Mouse (Mus musculus) forebrain, embryonic 12.5 days (tissue): Measurements from ENCODE around the gene Cuedc2. TPM values are rescaled to one million over a fixed set of nuclear protein-coding genes. Genes with fewer than 3 reads are reported as not detected.

Experiments
- ATAC-seq: fragments of 200-750 bp; cut with Nextera tagmentation; 2 replicates; pipeline ENCODE4 v1.8.0; 2017; ENCODE audit warnings: moderate TSS enrichment; ENCODE audit not compliant: low FRiP score
- H3K27ac ChIP-seq: fragments of 300-500 bp; sonication (generic); 2 replicates; pipeline ENCODE4 v1.5.1; 2016; ENCODE audit warnings: mild to moderate bottlenecking
- H3K27me3 ChIP-seq: fragments of 300-500 bp; sonication (generic); 2 replicates; pipeline ENCODE4 v1.6.1; 2016; ENCODE audit warnings: mild to moderate bottlenecking
- H3K36me3 ChIP-seq: fragments of 300-500 bp; sonication (generic); replicated peaks from 2 replicates; pipeline ENCODE4 v1.6.1; 2016; ENCODE audit warnings: mild to moderate bottlenecking
- H3K4me1 ChIP-seq: fragments of 300-500 bp; sonication (generic); 2 replicates; pipeline ENCODE4 v1.6.1; 2016
- H3K4me2 ChIP-seq: fragments of 300-500 bp; sonication (generic); 2 replicates; pipeline ENCODE4 v1.6.1; 2016; ENCODE audit warnings: mild to moderate bottlenecking, moderate library complexity
- H3K4me3 ChIP-seq: fragments of 300-500 bp; sonication (generic); replicated peaks from 2 replicates; pipeline ENCODE4 v1.5.1; 2016; ENCODE audit warnings: mild to moderate bottlenecking
- H3K9ac ChIP-seq: fragments of 300-500 bp; sonication (generic); 2 replicates; pipeline ENCODE4 v1.6.1; 2016; ENCODE audit warnings: mild to moderate bottlenecking
- H3K9me3 ChIP-seq: fragments of 300-500 bp; sonication (generic); 2 replicates; pipeline ENCODE4 v1.6.1; 2016
- WGBS: fragments of 180-500 bp; shearing (Covaris S2); methylation state at CpG from one replicate; pipeline ENCODE4 v1.1.7; 2016; 5-methylcytosine and 5-hydroxymethylcytosine counted together
- polyA plus RNA-seq: library from polyadenylated mRNA; unstranded; fragments of >200 nt; fragmentation: Nextera tagmentation; extraction: Ambion mirVana; gene quantifications from 2 replicates; pipeline ENCODE4 v1.2.1, GENCODE M21; 2016

Cuedc2 gene
- polyA plus RNA-seq, 1 experiment from 2014 or later, result 226 TPM

- peak overlapping the region; percentile 55 for H3K4me3 ChIP-seq
Observed at GRCm38 (mm10) chr19:46356701-46357138, 18.2 kb upstream of the Cuedc2 start.

GRCm38 (mm10) chr19:46350168-46350932 is 11.8 kb upstream of the Cuedc2 start, which contains the start of gene 2310034G01Rik:
2310034G01Rik (minus strand) TSS chr19:46350302.
- Histone ChIP-seq H3K4me3 (peak within 1 kb of the TSS; percentile 62), H3K9me3 (no peaks in the 10 kb centered on the region), H3K4me1 (peaks cover 15% of the 10 kb centered on the region), H3K27me3 (peaks cover 48% of the 10 kb centered on the region), H3K9ac (peak within 1 kb of the TSS; percentile 80), H3K27ac (peak within 1 kb of the TSS; percentile 65; the same call in 1 of the 2 replicates), H3K36me3 (no peaks in the 10 kb centered on the region), H3K4me2 (peak within 1 kb of the TSS; percentile 90)
- WGBS, result 66% methylated on average over 10 of the region's 10 CpGs
- ATAC-seq, result no peak

More at GRCm38 (mm10) chr19:46356701-46357138, 18.2 kb upstream of the Cuedc2 start:
- Histone ChIP-seq H3K4me2 (peak overlapping the region; percentile 73), H3K27ac (no peak overlapping the region), H3K4me1 (peaks cover 15% of the 10 kb centered on the region; the same call in 1 of the 2 replicates), H3K27me3 (peaks cover 25% of the 10 kb centered on the region), H3K9ac (peak overlapping the region; percentile 62), H3K36me3 (no peaks in the 10 kb centered on the region), H3K9me3 (no peaks in the 10 kb centered on the region)
- peak; percentile 94 for ATAC-seq
- WGBS, result 1% methylated on average over 29 of the region's 29 CpGs

GRCm38 (mm10) chr19:46349550-46349949 is 11.0 kb upstream of the Cuedc2 start:
- Histone ChIP-seq H3K9me3 (no peaks in the 10 kb centered on the region), H3K36me3 (no peaks in the 10 kb centered on the region), H3K9ac (peak overlapping the region; percentile 80), H3K27me3 (peaks cover 56% of the 10 kb centered on the region), H3K4me1 (peaks cover 15% of the 10 kb centered on the region), H3K4me2 (peak overlapping the region; percentile 90), H3K4me3 (peak overlapping the region; percentile 62), H3K27ac (no peak overlapping the region)
- WGBS, result 30% methylated on average over 6 of the region's 6 CpGs
- ATAC-seq, result no peak

- ATAC-seq, result peak; percentile 89
- H3K4me2 ChIP-seq, result peak overlapping the region; percentile 90
- peaks cover 15% of the 10 kb centered on the region for H3K4me1 ChIP-seq
- no peaks in the 10 kb centered on the region for H3K36me3 ChIP-seq
- H3K27me3 ChIP-seq, result peaks cover 59% of the 10 kb centered on the region
- peak overlapping the region; percentile 62 for H3K4me3 ChIP-seq
- H3K9me3 ChIP-seq, result no peaks in the 10 kb centered on the region
- H3K27ac ChIP-seq, result peak overlapping the region; percentile 65
- under 1% methylated on average over 78 of the region's 78 CpGs for WGBS
- H3K9ac ChIP-seq, result peak overlapping the region; percentile 80
Observed at GRCm38 (mm10) chr19:46348761-46349458, 10.4 kb upstream of the Cuedc2 start.

- peak overlapping the region; percentile 90 for H3K4me2 ChIP-seq
- H3K9me3 ChIP-seq, result no peaks in the 10 kb centered on the region
- 29% methylated on average over 14 of the region's 14 CpGs for WGBS
- peak overlapping the region; percentile 80 for H3K9ac ChIP-seq
- 0 out of 2 replicates have a peak, but pooled peaks have one; percentile 3 for ATAC-seq
- H3K4me3 ChIP-seq, result peak overlapping the region; percentile 62
- peaks cover 15% of the 10 kb centered on the region for H3K4me1 ChIP-seq
- peak overlapping the region; percentile 65 for H3K27ac ChIP-seq
- H3K36me3 ChIP-seq, result no peaks in the 10 kb centered on the region
- H3K27me3 ChIP-seq, result peaks cover 63% of the 10 kb centered on the region
Observed at GRCm38 (mm10) chr19:46347936-46348668, 9.6 kb upstream of the Cuedc2 start.

- Histone ChIP-seq H3K4me3 (no peak overlapping the region), H3K4me1 (peaks cover 15% of the 10 kb centered on the region), H3K4me2 (no peak overlapping the region), H3K36me3 (no peaks in the 10 kb centered on the region), H3K9me3 (no peaks in the 10 kb centered on the region), H3K27me3 (peaks cover 62% of the 10 kb centered on the region), H3K27ac (no peak overlapping the region), H3K9ac (no peak overlapping the region)
- ATAC-seq, result no peak
- 100% methylated on average over 1 of the region's 1 CpGs for WGBS
Observed at GRCm38 (mm10) chr19:46347146-46347545, 8.6 kb upstream of the Cuedc2 start.

- Histone ChIP-seq H3K9me3 (no peaks in the 10 kb centered on the region), H3K4me2 (no peak overlapping the region), H3K9ac (no peak overlapping the region), H3K4me1 (peaks cover 15% of the 10 kb centered on the region), H3K4me3 (no peak overlapping the region), H3K36me3 (no peaks in the 10 kb centered on the region), H3K27me3 (peaks cover 45% of the 10 kb centered on the region), H3K27ac (no peak overlapping the region)
- WGBS, result 29% methylated on average over 7 of the region's 7 CpGs
- ATAC-seq, result no peak
Observed at GRCm38 (mm10) chr19:46344710-46345419, 6.4 kb upstream of the Cuedc2 start.

GRCm38 (mm10) chr19:46339287-46339971 is 927 bp upstream of the Cuedc2 start:
- Histone ChIP-seq H3K27ac (no peak overlapping the region), H3K9ac (no peak overlapping the region), H3K4me2 (no peak overlapping the region; the same call in 1 of the 2 replicates), H3K4me3 (no peak overlapping the region), H3K4me1 (peaks cover 20% of the 10 kb centered on the region), H3K27me3 (peaks cover 13% of the 10 kb centered on the region; the same call in 1 of the 2 replicates), H3K36me3 (no peaks in the 10 kb centered on the region; the same call in 1 of the 2 replicates), H3K9me3 (no peaks in the 10 kb centered on the region)
- no peak for ATAC-seq
- 79% methylated on average over 7 of the region's 7 CpGs for WGBS

- H3K27ac ChIP-seq, result no peak overlapping the region
- H3K36me3 ChIP-seq, result peaks cover under 1% of the 10 kb centered on the region; the same call in 1 of the 2 replicates
- H3K4me1 ChIP-seq, result peaks cover 20% of the 10 kb centered on the region
- H3K9me3 ChIP-seq, result no peaks in the 10 kb centered on the region
- H3K27me3 ChIP-seq, result peaks cover 12% of the 10 kb centered on the region; the same call in 1 of the 2 replicates
- no peak for ATAC-seq
- 55% methylated on average over 6 of the region's 6 CpGs for WGBS
- peak overlapping the region; percentile 49; the same call in 1 of the 2 replicates for H3K4me3 ChIP-seq
- H3K4me2 ChIP-seq, result peak overlapping the region; percentile 6; the same call in 1 of the 2 replicates
- no peak overlapping the region for H3K9ac ChIP-seq
Observed at GRCm38 (mm10) chr19:46338942-46339286, 412 bp upstream of the Cuedc2 start.

- peaks cover 4% of the 10 kb centered on the region; the same call in 1 of the 2 replicates for H3K36me3 ChIP-seq
- peak; percentile 9; the same call in 1 of the 2 replicates for ATAC-seq
- no peaks in the 10 kb centered on the region for H3K9me3 ChIP-seq
- H3K4me1 ChIP-seq, result peaks cover 23% of the 10 kb centered on the region
- peak overlapping the region; percentile 62 for H3K27ac ChIP-seq
- peak overlapping the region; percentile 71 for H3K9ac ChIP-seq
- H3K4me2 ChIP-seq, result peak overlapping the region; percentile 75
- H3K27me3 ChIP-seq, result peaks cover 7% of the 10 kb centered on the region; the same call in 1 of the 2 replicates
- WGBS, result 36% methylated on average over 15 of the region's 15 CpGs
- H3K4me3 ChIP-seq, result peak overlapping the region; percentile 49
Observed at GRCm38 (mm10) chr19:46337719-46338330, 677 bp downstream of the Cuedc2 start.
